Mouse (Mus musculus): Measurements from ENCODE around the gene 1500011B03Rik. TPM values are rescaled to one million over a fixed set of nuclear protein-coding genes. Genes with fewer than 3 reads are reported as not detected.
"Not testable (repeated sequence)": the region's sequence is repeated elsewhere in the genome, so short reads cannot be mapped to it uniquely, and the experiment has no call there.

Gene 1500011B03Rik
- polyA plus RNA-seq (2016; fragmentation: Nextera tagmentation; extraction: Ambion mirVana) = 190 and 192 TPM in 2 replicates

DNA sequence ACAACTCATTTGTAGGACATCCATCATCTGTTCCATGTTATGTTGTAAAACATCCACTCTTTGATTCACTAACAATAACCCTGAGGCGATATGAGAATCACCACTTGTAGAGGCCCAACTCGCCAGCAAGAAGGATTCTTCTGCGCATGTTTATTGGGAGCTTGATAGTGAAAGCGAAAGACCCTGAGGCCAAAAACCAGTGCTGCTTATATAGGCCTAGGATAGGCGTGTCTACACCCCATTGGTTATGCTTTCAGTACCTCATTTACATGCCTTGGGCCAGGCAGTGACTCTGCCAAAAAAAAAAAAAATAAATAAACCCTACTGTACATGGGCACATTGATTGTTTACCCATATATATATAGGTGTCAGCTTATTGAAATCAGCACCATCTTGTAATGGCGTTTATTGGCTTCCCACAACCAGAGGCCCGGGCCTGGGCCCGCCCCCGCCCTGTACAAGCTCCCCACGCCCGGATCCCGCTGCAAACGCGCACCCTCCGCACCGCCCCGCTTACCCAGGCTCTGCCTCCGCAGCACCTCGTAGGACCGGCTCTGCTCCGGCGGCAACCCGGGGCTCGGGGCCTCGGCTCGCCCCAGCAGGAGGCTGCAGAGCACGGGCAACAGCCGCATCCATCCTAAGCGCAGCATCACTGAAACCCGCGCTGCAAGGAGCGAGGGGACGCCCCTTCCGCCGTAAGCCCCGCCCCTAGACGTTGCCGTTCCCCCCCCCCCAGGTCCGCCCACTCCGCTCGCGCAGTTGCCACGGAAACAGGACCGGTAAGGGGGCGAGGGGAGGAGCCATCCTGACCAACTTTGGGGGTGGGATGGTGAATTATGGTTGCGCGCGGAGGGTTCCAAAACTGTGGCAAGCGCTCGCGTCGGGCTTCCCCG, at the start of gene 1500011B03Rik:
Gene 1500011B03Rik, minus strand, starts transcription at position 673 of the 893 bp plus-strand sequence.
- Histone ChIP-seq H3K4me1 (0 out of 2 replicates have a peak, but pooled peaks cover 6% of the 10 kb centered on the region), H3K27me3 (replicated peaks) (no peaks in the 10 kb centered on the region), H3K4me2 (replicated peaks) (peak within 1 kb of the TSS; percentile 65), H3K27ac (peak within 1 kb of the TSS; percentile 74; the same call in 1 of the 2 replicates), H3K9ac (peak within 1 kb of the TSS; percentile 89), H3K9me3 (no peaks in the 10 kb centered on the region), H3K36me3 (0 out of 2 replicates have a peak, but pooled peaks cover 5% of the 10 kb centered on the region), H3K4me3 (peak within 1 kb of the TSS; percentile 81)
- ATAC-seq (ENCODE audit: low FRiP score, low read depth) = peak; percentile 91
- 7% methylated on average over 53 of the region's 53 CpGs for WGBS

DNA sequence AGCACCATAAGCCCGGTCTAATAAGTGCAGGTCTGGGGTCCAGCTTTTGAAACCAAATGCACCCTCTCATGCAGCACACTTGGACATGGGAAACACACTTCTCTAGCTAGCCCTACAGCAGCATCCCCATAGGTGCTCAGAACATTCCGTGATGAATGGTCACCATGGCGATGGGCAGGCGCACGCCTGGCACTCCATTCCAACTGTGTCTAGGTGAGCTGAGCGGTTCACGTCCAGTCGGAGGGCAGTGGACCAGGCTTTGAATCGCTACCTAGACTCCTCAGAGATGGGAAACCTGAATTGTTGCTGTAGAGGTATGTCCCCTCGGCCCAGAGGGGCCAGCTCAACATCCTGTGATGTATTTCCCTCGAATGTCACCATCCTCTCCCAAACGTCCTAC, 42.0 kb upstream of the 1500011B03Rik start:
- no peak overlapping the region for H3K27ac ChIP-seq
- H3K4me3 ChIP-seq = no peak overlapping the region
- no peak overlapping the region for H3K9ac ChIP-seq
- H3K4me1 ChIP-seq = no peaks in the 10 kb centered on the region
- H3K4me2 ChIP-seq (replicated peaks) = no peak overlapping the region
- H3K9me3 ChIP-seq = peaks cover 14% of the 10 kb centered on the region
- no peaks in the 10 kb centered on the region for H3K36me3 ChIP-seq
- ATAC-seq (ENCODE audit: low FRiP score, low read depth) = no peak
- WGBS = 88% methylated on average over 12 of the region's 12 CpGs
- H3K27me3 ChIP-seq (replicated peaks) = no peaks in the 10 kb centered on the region

DNA sequence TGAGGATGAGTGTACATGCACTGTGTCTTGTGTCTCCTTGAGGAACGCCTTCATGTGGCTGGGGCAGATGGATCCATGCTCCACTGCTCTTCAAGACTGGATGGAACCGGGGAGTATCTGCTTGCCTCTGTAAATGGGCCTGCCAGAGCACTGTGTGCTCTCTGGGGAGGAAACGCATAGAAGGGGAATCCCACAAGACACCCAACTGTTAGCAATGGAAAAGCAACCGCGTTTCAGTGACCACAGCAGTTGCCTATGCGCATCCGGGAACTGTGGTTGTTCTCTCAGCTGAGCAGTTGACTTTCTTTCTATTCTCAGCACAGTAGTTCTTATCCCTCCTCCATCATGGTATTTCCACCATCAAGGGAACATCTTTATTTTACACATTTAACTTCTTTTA, 41.5 kb upstream of the 1500011B03Rik start:
- ATAC-seq (ENCODE audit: low FRiP score, low read depth) = no peak
- Histone ChIP-seq H3K27ac (no peak overlapping the region), H3K9ac (no peak overlapping the region), H3K27me3 (replicated peaks) (no peaks in the 10 kb centered on the region), H3K4me3 (no peak overlapping the region), H3K36me3 (no peaks in the 10 kb centered on the region), H3K9me3 (peaks cover 14% of the 10 kb centered on the region), H3K4me2 (replicated peaks) (no peak overlapping the region), H3K4me1 (no peaks in the 10 kb centered on the region)
- 85% methylated on average over 7 of the region's 7 CpGs for WGBS

DNA sequence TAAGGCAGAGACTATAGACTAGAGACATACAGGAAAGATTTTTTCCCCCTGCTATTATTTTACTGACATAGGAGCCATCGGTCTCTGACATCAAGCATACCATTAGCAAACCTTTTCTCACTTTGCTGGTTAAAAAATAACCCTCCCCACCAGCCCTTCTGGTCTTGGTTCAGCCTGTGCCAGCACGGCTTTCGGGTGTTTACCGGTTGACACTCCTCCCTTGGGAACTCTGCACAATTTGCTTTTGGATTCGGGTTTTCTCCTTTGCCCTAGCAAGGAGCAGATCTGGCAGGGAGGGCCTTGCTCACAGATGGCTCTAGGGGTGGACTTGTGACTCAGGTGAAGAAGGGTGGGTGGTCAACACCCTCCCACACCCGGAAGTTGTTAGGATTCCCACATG, 38.5 kb upstream of the 1500011B03Rik start:
- ATAC-seq (ENCODE audit: low FRiP score, low read depth) = no peak
- WGBS = 76% methylated on average over 6 of the region's 6 CpGs
- Histone ChIP-seq H3K27ac (no peak overlapping the region), H3K4me2 (replicated peaks) (no peak overlapping the region), H3K27me3 (replicated peaks) (no peaks in the 10 kb centered on the region), H3K36me3 (no peaks in the 10 kb centered on the region), H3K4me1 (no peaks in the 10 kb centered on the region), H3K9ac (no peak overlapping the region), H3K9me3 (no peaks in the 10 kb centered on the region), H3K4me3 (no peak overlapping the region)

DNA sequence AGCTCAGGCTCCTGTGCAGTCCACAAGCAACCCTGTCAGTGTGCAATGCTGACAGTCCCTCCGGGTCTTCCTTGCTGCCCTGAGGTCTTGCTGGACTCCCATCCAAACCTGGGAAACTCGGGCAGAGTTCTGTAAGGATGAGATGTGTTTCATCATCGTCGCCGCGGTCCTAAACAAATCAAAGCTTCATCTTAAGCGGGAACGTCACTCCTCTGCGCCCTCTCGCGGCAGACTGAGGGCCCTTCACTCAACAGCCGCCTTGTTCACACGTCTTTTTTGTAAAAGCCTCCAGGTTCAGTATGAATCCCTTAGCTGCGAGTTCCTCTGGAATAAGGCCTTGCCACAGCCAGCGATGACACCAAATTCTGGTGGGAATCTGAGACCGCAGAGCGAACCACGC, 36.0 kb upstream of the 1500011B03Rik start:
- no peak overlapping the region for H3K9ac ChIP-seq
- H3K4me2 ChIP-seq (replicated peaks) = peak overlapping the region; percentile 66
- no peak overlapping the region for H3K27ac ChIP-seq
- H3K27me3 ChIP-seq (replicated peaks) = no peaks in the 10 kb centered on the region
- 6% methylated on average over 18 of the region's 18 CpGs for WGBS
- peak overlapping the region; percentile 24; the same call in 1 of the 2 replicates for H3K4me3 ChIP-seq
- H3K4me1 ChIP-seq = no peaks in the 10 kb centered on the region
- no peaks in the 10 kb centered on the region for H3K9me3 ChIP-seq
- no peak for ATAC-seq (ENCODE audit: low FRiP score, low read depth)
- no peaks in the 10 kb centered on the region for H3K36me3 ChIP-seq

DNA sequence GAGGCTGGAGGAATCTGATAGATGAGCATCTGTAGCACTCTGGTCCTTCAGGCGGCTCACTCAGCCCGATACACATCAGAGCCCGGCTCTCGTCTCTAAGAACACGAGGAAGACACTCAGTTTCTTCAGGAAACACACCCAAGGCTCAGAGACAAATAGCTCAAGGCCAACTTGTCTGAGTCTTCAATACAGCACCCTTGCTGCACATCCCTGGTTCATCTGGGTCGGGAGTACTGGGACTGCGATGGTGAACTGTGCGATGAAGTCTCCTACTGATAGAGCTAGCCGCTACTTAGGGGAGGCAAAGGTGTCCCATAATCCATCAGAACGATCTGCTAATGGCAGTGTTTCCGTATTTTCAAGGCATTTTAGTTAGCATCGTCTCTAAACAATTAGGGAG, 35.3 kb upstream of the 1500011B03Rik start, which contains the start of gene Gm9936:
Gene Gm9936, minus strand, starts transcription at position 101 of the 400 bp plus-strand sequence.
- peak within 1 kb of the TSS; percentile 24; the same call in 1 of the 2 replicates for H3K4me3 ChIP-seq
- 87% methylated on average over 12 of the region's 12 CpGs for WGBS
- H3K27ac ChIP-seq = no peak within 1 kb of the TSS
- H3K4me1 ChIP-seq = no peaks in the 10 kb centered on the region
- H3K9ac ChIP-seq = no peak within 1 kb of the TSS
- H3K9me3 ChIP-seq = no peaks in the 10 kb centered on the region
- ATAC-seq (ENCODE audit: low FRiP score, low read depth) = no peak
- peak within 1 kb of the TSS; percentile 66 for H3K4me2 ChIP-seq (replicated peaks)
- H3K36me3 ChIP-seq = no peaks in the 10 kb centered on the region
- no peaks in the 10 kb centered on the region for H3K27me3 ChIP-seq (replicated peaks)

DNA sequence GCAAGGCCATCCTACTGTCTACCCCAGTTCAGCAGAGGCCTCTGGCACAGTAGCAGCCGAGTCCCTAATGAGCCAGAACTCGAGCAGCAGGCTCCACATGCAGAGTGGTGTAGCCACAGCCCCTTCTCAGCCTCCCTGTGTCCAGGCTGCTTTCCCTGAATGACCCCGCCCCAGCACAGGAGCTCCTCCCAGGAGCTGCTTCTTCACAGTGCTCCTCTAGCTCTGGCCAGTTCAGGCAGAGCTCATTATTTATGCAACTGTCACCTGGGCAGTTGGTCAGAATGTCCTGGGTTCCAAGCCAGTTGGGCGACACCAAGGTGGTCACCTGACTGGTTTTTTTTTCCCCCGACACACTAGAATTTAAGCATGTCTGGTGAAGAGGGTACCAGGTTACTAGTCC, 30.1 kb upstream of the 1500011B03Rik start, which contains the start of gene 4930519G04Rik:
Gene 4930519G04Rik, plus strand, starts transcription at position 301 of the 400 bp plus-strand sequence.
- H3K36me3 ChIP-seq; H3K27me3 ChIP-seq (replicated peaks); H3K27ac ChIP-seq; H3K9ac ChIP-seq; H3K4me2 ChIP-seq (replicated peaks); H3K4me3 ChIP-seq; H3K4me1 ChIP-seq; ATAC-seq (ENCODE audit: low FRiP score, low read depth); H3K9me3 ChIP-seq: not testable (repeated sequence)
- WGBS = 80% methylated on average over 3 of the region's 5 CpGs

DNA sequence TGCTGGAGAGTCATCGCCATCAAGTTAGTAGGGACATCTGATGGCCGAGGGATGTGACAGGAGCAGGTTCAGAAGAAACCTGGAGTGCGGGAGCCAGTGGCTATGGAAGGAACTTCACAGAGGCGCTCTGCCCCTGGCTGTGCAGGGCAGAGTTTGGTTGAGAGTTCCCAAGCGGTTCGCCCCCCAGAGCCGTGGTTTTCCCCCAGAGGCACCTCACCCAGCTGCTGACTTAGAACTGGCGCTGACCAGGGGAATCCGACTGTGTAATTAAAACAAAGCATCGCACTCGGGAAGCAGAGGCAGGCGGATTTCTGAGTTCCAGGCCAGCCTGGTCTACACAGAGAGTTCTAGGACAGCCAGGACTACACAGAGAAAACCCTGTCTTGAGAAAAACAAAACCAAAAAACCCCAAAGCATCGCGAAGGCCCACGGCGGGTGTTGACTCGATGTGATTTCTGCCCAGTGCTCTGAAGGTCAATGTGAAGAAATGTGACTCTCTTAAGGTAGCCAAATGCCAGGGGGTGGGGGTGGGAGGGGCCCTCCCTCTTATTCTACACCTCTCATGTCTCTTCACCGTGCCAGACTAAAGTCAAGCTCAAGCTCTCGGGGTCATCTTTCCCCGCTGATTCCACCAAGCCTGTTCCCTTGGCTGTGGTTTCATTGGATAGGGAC, 28.4 kb upstream of the 1500011B03Rik start:
- Histone ChIP-seq H3K27me3 (replicated peaks) (no peaks in the 10 kb centered on the region), H3K4me3 (no peak overlapping the region), H3K9me3 (no peaks in the 10 kb centered on the region), H3K4me1 (no peaks in the 10 kb centered on the region), H3K9ac (no peak overlapping the region), H3K27ac (no peak overlapping the region), H3K36me3 (no peaks in the 10 kb centered on the region), H3K4me2 (replicated peaks) (no peak overlapping the region)
- 91% methylated on average over 20 of the region's 20 CpGs for WGBS
- no peak for ATAC-seq (ENCODE audit: low FRiP score, low read depth)

DNA sequence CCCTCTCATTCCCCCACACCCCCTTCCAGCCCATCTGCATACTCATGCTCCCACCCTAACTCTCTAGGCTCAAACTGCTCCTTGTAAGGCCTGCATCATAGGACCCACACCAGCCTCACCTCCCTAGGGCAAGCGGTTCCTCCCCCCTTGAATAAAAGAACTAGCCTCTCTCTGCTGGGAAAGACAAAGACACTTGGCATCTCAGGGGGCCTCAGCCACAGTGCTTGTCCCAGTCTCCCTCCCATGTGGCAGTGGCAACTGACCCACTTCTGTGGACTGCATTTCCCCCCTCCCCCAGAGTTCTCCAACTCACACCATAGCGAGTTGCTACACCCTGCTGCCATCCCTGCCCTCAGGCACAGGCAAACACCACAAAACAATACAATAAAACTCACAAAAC, 21.1 kb upstream of the 1500011B03Rik start:
- H3K36me3 ChIP-seq; H3K9me3 ChIP-seq; H3K27me3 ChIP-seq (replicated peaks); H3K4me2 ChIP-seq (replicated peaks); H3K4me3 ChIP-seq; H3K9ac ChIP-seq; H3K27ac ChIP-seq; ATAC-seq (ENCODE audit: low FRiP score, low read depth): not testable (repeated sequence)
- 56% methylated on average over 2 of the region's 2 CpGs for WGBS
- peaks cover 11% of the 10 kb centered on the region for H3K4me1 ChIP-seq

DNA sequence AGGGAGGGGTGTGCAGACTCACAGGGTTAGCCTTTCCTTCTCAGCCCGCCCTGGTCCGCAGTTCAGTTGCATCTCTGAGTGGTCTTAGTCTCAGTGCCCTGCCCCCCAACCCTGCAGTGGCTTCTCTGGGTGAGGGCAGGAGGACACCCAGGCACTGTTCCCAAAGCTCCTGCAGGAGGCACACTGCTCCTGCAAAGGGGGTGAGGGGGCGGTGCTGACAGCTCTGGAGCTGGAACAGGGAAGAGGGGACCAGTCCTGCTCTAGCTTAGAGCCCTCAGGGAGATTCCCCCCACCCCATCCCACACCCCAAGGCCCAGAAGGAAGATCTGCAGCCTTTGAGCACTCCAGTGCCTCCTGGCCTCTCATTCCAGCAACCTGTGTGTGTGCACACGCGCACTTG, 19.4 kb upstream of the 1500011B03Rik start:
- 72% methylated on average over 5 of the region's 5 CpGs for WGBS
- H3K9me3 ChIP-seq = no peaks in the 10 kb centered on the region
- no peak overlapping the region for H3K4me3 ChIP-seq
- H3K4me1 ChIP-seq = peaks cover 11% of the 10 kb centered on the region
- H3K36me3 ChIP-seq = no peaks in the 10 kb centered on the region
- H3K4me2 ChIP-seq (replicated peaks) = peak overlapping the region; percentile 18; the same call in 1 of the 2 replicates
- no peak overlapping the region for H3K9ac ChIP-seq
- H3K27ac ChIP-seq = no peak overlapping the region
- no peak for ATAC-seq (ENCODE audit: low FRiP score, low read depth)
- no peaks in the 10 kb centered on the region for H3K27me3 ChIP-seq (replicated peaks)

DNA sequence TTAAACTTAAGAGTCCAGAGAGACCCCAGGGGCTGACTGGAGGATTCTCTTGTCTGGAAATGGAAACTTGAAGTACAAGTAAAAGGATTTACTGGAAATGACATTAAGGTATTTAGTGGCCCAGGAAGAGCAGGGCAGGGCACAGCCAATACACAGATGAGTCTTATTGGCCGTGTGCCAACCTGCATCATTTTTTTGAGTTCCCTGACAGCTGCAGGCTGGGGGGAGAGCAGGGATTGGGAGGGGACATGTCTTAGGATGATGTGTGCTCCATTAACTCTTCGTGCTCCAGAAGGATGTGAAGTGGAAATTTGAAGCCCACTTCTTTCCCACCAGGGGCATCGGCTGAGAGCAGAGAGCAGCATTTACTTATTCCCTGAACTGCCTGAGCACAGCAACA, 18.9 kb upstream of the 1500011B03Rik start:
- H3K4me1 ChIP-seq = peaks cover 11% of the 10 kb centered on the region
- not testable (repeated sequence) for H3K9ac ChIP-seq; H3K9me3 ChIP-seq; H3K4me3 ChIP-seq; H3K27me3 ChIP-seq (replicated peaks); H3K27ac ChIP-seq; H3K36me3 ChIP-seq; ATAC-seq (ENCODE audit: low FRiP score, low read depth)
- 58% methylated on average over 3 of the region's 3 CpGs for WGBS
- peak overlapping the region; percentile 18; the same call in 1 of the 2 replicates for H3K4me2 ChIP-seq (replicated peaks)

DNA sequence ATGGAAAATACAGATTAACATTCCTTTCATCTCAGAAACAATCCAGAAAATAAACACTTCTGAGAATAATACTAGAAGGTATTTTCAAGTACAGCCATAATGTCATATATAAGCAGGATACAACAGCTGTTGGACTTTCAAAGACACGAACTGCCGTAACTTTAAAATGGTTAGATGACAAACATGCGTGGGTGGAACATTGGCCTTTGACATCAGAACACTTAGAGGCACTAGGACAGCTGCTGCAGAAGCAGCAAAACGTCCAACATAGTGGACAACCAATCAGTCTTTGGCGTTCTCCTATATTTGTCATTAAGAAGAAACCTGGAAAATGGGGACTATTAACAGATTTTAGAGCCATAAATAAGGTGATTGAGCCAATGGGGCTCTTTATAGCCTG, 17.2 kb upstream of the 1500011B03Rik start:
- H3K4me2 ChIP-seq (replicated peaks); H3K27me3 ChIP-seq (replicated peaks); H3K27ac ChIP-seq; H3K9ac ChIP-seq; ATAC-seq (ENCODE audit: low FRiP score, low read depth); H3K36me3 ChIP-seq; H3K4me3 ChIP-seq; H3K9me3 ChIP-seq: not testable (repeated sequence)
- H3K4me1 ChIP-seq = peaks cover 11% of the 10 kb centered on the region
- whole genome bisulfite sequencing = 64% methylated on average over 5 of the region's 5 CpGs

Measured in neural tube, embryonic 12.5 days (tissue).